Mouse (Mus musculus): ENCODE results near the gene Fam184b. TPM values are rescaled to one million over a fixed set of nuclear protein-coding genes. Genes with fewer than 3 reads are reported as not detected.

Fam184b gene
- polyA plus RNA-seq, 1 experiment from 2014 or later = 0.11 TPM

Other genes starting within 250 kb of the Fam184b start
- 103 and 113 TPM in 2 replicates for gene Qdpr, start 189.4 kb downstream of the Fam184b start, polyA plus RNA-seq (2015; fragmentation: Nextera tagmentation; extraction: Ambion mirVana)
- gene Clrn2, start 185.9 kb downstream of the Fam184b start, polyA plus RNA-seq (2015; fragmentation: Nextera tagmentation; extraction: Ambion mirVana) = not detected in 2 replicates
- gene Lap3, start 146.2 kb downstream of the Fam184b start, polyA plus RNA-seq (2015; fragmentation: Nextera tagmentation; extraction: Ambion mirVana) = 39.1 and 39.2 TPM in 2 replicates
- 73.1 and 79.3 TPM in 2 replicates for gene Med28, start 119.4 kb downstream of the Fam184b start, polyA plus RNA-seq (2015; fragmentation: Nextera tagmentation; extraction: Ambion mirVana)
- 44.2 and 47.6 TPM in 2 replicates for gene Ncapg, start 30.3 kb upstream of the Fam184b start, polyA plus RNA-seq (2015; fragmentation: Nextera tagmentation; extraction: Ambion mirVana)
- gene Lcorl, start 218.0 kb upstream of the Fam184b start, polyA plus RNA-seq (2015; fragmentation: Nextera tagmentation; extraction: Ambion mirVana) = 5.7 and 6.7 TPM in 2 replicates

All from liver, embryonic 16.5 days (tissue).